Mouse (Mus musculus) cerebellum, adult 2 months (tissue): ENCODE data around the gene Zfp54.

Experiments
- CTCF ChIP-seq: fragments of 200-500 bp; IDR thresholded peaks from 2 replicates; pipeline ENCODE4 v1.5.1; 2011; ENCODE audit warnings: low read depth, mild to moderate bottlenecking, control low read depth, low read length, moderate library complexity, borderline replicate concordance; ENCODE audit not compliant: insufficient read depth
- POLR2A ChIP-seq: fragments of 200-500 bp; IDR thresholded peaks from 2 replicates; pipeline ENCODE4 v1.6.1; 2011; ENCODE audit warnings: low read length, control low read depth, borderline replicate concordance; ENCODE audit not compliant: insufficient read depth

DNA sequence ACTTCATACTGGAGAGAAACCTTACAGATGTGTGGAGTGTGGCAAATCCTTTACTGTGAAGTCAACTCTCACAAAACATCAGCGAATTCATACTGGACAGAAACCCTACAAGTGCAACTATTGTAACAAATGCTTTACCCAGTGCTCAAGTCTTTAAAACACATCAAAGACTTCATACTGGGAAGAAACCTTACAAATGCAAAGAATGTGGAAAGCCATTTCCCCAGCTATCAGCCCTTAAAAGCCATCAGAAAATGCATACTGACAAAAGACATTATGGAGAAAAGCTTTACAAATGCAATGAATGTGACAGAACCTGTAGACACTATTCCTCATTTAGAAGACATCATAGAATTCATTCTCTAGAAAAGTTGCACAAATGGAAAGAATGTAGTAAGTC lies 47.7 kb upstream of the Zfp54 start:
- TF ChIP-seq CTCF = no peak
- no peak for TF ChIP-seq POLR2A
